Mouse (Mus musculus) brain, embryonic 14.5 days (tissue): ENCODE results near the gene Il17re.

Experiments
- CTCF ChIP-seq: fragments of 200-500 bp; IDR thresholded peaks from 2 replicates; pipeline ENCODE4 v1.5.1; 2012; ENCODE audit warnings: inconsistent platforms, mild to moderate bottlenecking, moderate library complexity, borderline replicate concordance; ENCODE audit not compliant: insufficient read depth, insufficient read length; ENCODE audit errors: extremely low read depth
- POLR2A ChIP-seq: fragments of 200-500 bp; IDR thresholded peaks from 2 replicates; pipeline ENCODE4 v1.6.1; 2012; ENCODE audit warnings: mild to moderate bottlenecking, inconsistent platforms, borderline replicate concordance; ENCODE audit not compliant: poor library complexity, insufficient read depth, insufficient read length, severe bottlenecking; ENCODE audit errors: extremely low read depth

GRCm38 (mm10) chr6:113424187-113424586, 34.1 kb upstream of the Il17re start:
- TF ChIP-seq CTCF (no peak), POLR2A (no peak)
